Mouse (Mus musculus): ENCODE measurements at regions not wholly inside any gene's neighbourhood (a gene's known extent, or its start where the extent isn't known, plus 50 kb on each side); places are given as distances from the start of the nearest gene placed in this dataset.

DNA sequence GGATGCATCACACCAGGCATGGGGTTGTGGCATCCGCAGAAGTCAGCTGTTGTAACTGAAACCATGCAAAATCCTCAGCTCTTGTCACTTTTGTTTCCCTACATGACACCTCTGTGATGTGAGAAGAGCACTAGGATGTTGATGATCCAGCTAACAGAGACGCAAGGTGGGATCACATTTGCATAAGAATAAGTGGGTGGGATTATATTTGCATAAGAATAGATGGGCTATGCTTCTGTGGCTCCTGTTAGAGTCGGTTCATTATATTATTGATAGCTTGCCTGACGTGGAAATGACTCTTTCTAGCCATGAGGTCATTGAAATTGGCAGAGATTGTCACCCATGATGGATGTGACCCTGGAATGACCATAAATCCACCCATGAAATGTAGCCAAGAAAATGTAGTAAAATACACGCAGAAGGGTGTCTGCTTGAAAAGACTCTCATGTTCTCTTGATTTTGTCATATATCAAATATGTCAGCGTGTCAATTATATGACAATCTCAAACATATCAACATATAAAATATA, 102.2 kb upstream of the Arg1 start:
- Histone ChIP-seq H3K4me2 (no peak overlapping the region), H3K36me3 (no peaks in the 10 kb centered on the region), H3K27ac (no peak overlapping the region), H3K9me3 (0 out of 2 replicates have a peak, but pooled peaks cover 4% of the 10 kb centered on the region), H3K9ac (replicated peaks) (no peak overlapping the region), H3K4me1 (replicated peaks) (no peaks in the 10 kb centered on the region), H3K4me3 (replicated peaks) (no peak overlapping the region), H3K27me3 (no peaks in the 10 kb centered on the region)
- 61% methylated on average over 6 of the region's 6 CpGs for WGBS
- no peak for ATAC-seq (ENCODE audit: insufficient number of reproducible peaks, insufficient read depth, low FRiP score, low TSS enrichment, low read depth)

DNA sequence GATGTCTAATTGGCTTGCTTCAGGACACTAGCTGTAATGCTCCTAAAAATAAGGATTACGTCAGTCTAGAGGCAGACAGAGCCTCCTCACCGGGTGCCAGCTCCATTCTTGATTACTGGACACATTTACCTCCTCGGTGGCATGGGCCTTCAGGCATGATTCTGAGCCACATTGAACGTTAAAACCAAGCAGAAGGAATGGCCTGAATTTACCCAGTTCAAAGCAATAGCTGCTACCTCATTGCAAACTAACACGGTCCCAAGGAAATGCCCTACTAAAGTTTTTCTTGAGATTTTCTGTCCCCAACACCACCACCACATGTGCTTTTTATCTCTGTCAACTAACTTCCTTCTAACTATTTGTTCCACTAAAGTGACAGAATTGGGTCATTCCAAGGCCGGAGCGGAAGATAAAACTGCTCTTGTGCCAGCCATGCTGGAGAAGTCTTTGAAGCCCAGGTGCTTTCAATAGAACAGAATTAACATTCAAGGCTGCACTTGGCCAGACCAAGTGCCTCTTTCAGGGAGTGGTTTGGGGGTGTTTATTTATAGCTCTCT, 96.4 kb upstream of the Arg1 start:
- ATAC-seq (ENCODE audit: insufficient number of reproducible peaks, insufficient read depth, low FRiP score, low TSS enrichment, low read depth), result no peak
- 25% methylated on average over 7 of the region's 7 CpGs for WGBS

DNA sequence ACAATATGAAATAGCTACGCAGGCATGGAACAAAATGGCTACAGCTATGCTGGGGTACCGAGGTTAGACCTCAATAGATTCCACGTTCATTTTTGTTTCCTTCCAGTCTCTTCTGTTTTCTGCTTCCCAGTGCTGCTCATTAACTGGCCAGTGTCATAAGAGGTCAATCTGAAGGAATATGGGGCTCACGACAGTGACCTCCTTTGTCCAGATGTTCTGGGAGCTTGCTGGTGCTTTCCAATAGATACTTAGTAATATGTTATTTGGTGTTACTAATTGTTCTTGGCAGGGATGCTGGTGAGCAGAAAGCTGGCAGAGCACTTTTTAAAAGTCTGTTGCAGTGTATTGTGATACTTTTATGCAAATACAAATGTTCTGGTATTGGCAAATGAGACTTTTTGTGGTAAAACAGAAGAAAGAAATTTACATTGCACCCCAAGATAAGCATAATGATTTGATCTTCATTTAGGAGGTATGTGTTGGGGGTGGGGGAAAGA, 95.8 kb upstream of the Arg1 start:
- Histone ChIP-seq H3K4me1 (replicated peaks) (no peaks in the 10 kb centered on the region; the same call in 1 of the 2 replicates), H3K9me3 (0 out of 2 replicates have a peak, but pooled peaks cover 3% of the 10 kb centered on the region), H3K27ac (no peak overlapping the region), H3K9ac (replicated peaks) (no peak overlapping the region), H3K4me3 (replicated peaks) (no peak overlapping the region), H3K27me3 (no peaks in the 10 kb centered on the region), H3K36me3 (no peaks in the 10 kb centered on the region), H3K4me2 (no peak overlapping the region)
- ATAC-seq (ENCODE audit: insufficient number of reproducible peaks, insufficient read depth, low FRiP score, low TSS enrichment, low read depth), result no peak
- WGBS, result 66% methylated on average over 4 of the region's 4 CpGs

More for the DNA sequence above, 96.4 kb upstream of the Arg1 start:
- Histone ChIP-seq H3K4me2 (no peak overlapping the region), H3K27me3 (no peaks in the 10 kb centered on the region), H3K4me3 (replicated peaks) (no peak overlapping the region), H3K27ac (no peak overlapping the region), H3K36me3 (no peaks in the 10 kb centered on the region), H3K4me1 (replicated peaks) (no peaks in the 10 kb centered on the region; the same call in 1 of the 2 replicates), H3K9ac (replicated peaks) (no peak overlapping the region), H3K9me3 (0 out of 2 replicates have a peak, but pooled peaks cover 4% of the 10 kb centered on the region)

- Histone ChIP-seq H3K4me1 (replicated peaks) (no peaks in the 10 kb centered on the region; the same call in 1 of the 2 replicates), H3K4me2 (no peak overlapping the region)
- ATAC-seq (ENCODE audit: insufficient number of reproducible peaks, insufficient read depth, low FRiP score, low TSS enrichment, low read depth), result no peak
Observed at GRCm38 (mm10) chr10:25018946-25019345, 91.7 kb upstream of the Arg1 start.

GRCm38 (mm10) chr10:25017843-25018242, 90.6 kb upstream of the Arg1 start:
- no peaks in the 10 kb centered on the region for H3K27me3 ChIP-seq
- H3K4me1 ChIP-seq (replicated peaks), result no peaks in the 10 kb centered on the region
- H3K9ac ChIP-seq (replicated peaks), result no peak overlapping the region
- H3K36me3 ChIP-seq, result no peaks in the 10 kb centered on the region
- 79% methylated on average over 1 of the region's 1 CpGs for WGBS
- no peaks in the 10 kb centered on the region for H3K9me3 ChIP-seq
- H3K4me2 ChIP-seq, result no peak overlapping the region
- no peak overlapping the region for H3K27ac ChIP-seq
- no peak for ATAC-seq (ENCODE audit: insufficient number of reproducible peaks, insufficient read depth, low FRiP score, low TSS enrichment, low read depth)
- H3K4me3 ChIP-seq (replicated peaks), result no peak overlapping the region

More at GRCm38 (mm10) chr10:25018946-25019345, 91.7 kb upstream of the Arg1 start:
- H3K27ac ChIP-seq, result no peak overlapping the region
- no peaks in the 10 kb centered on the region for H3K9me3 ChIP-seq
- no peak overlapping the region for H3K4me3 ChIP-seq (replicated peaks)
- H3K36me3 ChIP-seq, result no peaks in the 10 kb centered on the region
- no peaks in the 10 kb centered on the region for H3K27me3 ChIP-seq
- 64% methylated on average over 2 of the region's 2 CpGs for WGBS
- no peak overlapping the region for H3K9ac ChIP-seq (replicated peaks)

- Histone ChIP-seq H3K4me1 (replicated peaks) (no peaks in the 10 kb centered on the region), H3K9me3 (no peaks in the 10 kb centered on the region), H3K9ac (replicated peaks) (no peak overlapping the region), H3K36me3 (no peaks in the 10 kb centered on the region), H3K27me3 (no peaks in the 10 kb centered on the region), H3K4me2 (no peak overlapping the region), H3K4me3 (replicated peaks) (no peak overlapping the region), H3K27ac (no peak overlapping the region)
- WGBS, result 75% methylated on average over 9 of the region's 9 CpGs
- ATAC-seq (ENCODE audit: insufficient number of reproducible peaks, insufficient read depth, low FRiP score, low TSS enrichment, low read depth), result no peak
Observed at GRCm38 (mm10) chr10:25016110-25016509, 88.8 kb upstream of the Arg1 start.

DNA sequence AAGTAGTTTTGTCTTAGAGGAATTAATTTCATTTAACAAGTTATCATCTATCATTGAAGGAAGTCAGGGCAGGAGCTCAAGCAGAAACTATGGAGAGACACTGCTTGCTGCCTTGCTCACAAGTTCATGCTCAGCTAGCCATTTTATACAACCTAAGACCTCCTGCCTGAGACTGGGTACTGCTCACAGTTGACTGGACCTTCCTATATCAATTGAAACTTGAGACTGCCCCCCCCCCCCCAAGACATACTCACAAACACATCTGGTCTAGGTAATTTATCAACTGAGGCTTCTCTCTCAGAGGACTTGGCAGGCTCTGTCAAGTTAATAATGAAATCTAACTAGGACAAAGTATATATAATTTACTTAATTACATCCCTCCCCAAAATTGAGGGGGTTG, 84.8 kb upstream of the Arg1 start:
- H3K27ac ChIP-seq, result no peak overlapping the region
- no peaks in the 10 kb centered on the region for H3K36me3 ChIP-seq
- H3K9me3 ChIP-seq, result no peaks in the 10 kb centered on the region
- H3K9ac ChIP-seq (replicated peaks), result no peak overlapping the region
- ATAC-seq (ENCODE audit: insufficient number of reproducible peaks, insufficient read depth, low FRiP score, low TSS enrichment, low read depth), result no peak
- no peak overlapping the region for H3K4me3 ChIP-seq (replicated peaks)
- H3K4me2 ChIP-seq, result no peak overlapping the region
- H3K27me3 ChIP-seq, result no peaks in the 10 kb centered on the region
- no peaks in the 10 kb centered on the region for H3K4me1 ChIP-seq (replicated peaks)

- H3K27me3 ChIP-seq, result no peaks in the 10 kb centered on the region
- no peak overlapping the region for H3K9ac ChIP-seq (replicated peaks)
- H3K4me2 ChIP-seq, result no peak overlapping the region
- no peak overlapping the region for H3K27ac ChIP-seq
- no peaks in the 10 kb centered on the region for H3K4me1 ChIP-seq (replicated peaks)
- no peaks in the 10 kb centered on the region for H3K9me3 ChIP-seq
- no peak overlapping the region for H3K4me3 ChIP-seq (replicated peaks)
- 88% methylated on average over 8 of the region's 8 CpGs for WGBS
- ATAC-seq (ENCODE audit: insufficient number of reproducible peaks, insufficient read depth, low FRiP score, low TSS enrichment, low read depth), result no peak
- H3K36me3 ChIP-seq, result no peaks in the 10 kb centered on the region
Observed at GRCm38 (mm10) chr10:25001299-25001698, 74.0 kb upstream of the Arg1 start.

DNA sequence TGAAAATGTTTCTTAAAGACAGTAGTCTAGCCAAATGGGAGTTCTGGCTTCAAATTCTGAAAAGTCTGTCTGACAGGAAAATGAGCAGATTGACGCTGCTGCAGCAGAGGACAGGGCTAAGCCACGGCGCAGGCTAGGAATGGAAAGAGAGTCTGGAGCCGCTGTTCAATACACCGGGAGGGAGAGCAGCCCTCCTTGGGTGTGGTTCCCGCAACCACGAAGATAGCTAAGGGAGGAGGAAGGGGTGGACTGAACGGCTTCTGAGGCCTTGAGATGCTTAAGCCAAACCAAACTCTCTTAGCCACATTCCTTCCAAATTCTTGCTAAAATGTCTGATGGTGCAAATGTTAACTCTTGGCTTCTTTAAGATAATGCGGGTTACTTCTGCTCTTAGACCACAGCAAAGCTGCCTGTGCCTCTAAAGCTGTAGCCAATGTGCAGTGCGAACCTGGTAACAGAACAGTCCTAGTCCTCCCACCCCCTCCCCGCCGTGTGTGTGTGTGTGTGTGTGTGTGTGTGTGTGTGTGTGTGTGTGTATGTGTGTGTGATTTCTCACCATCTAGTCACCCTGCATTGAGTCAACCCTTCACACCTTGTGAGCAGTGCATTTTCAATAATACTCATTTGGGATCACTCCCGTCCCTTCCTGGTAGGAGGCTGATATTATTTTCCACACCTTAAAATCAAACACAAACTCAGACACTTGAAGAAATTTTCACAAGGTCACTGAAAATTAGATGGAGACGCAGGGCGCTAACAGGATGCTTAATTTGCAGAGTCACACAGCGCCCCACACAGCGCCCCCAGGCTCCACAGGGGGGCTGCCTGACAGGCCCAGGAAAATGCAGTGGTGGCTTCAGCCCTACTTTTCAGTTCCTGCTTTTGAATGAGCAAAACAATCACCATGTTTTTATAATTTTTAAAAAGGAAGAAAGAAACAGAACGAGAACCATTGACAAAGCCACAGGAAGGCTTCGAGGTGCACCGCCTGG, 73.2 kb upstream of the Arg1 start:
- Histone ChIP-seq H3K4me1 (replicated peaks) (no peaks in the 10 kb centered on the region), H3K9me3 (no peaks in the 10 kb centered on the region)

DNA sequence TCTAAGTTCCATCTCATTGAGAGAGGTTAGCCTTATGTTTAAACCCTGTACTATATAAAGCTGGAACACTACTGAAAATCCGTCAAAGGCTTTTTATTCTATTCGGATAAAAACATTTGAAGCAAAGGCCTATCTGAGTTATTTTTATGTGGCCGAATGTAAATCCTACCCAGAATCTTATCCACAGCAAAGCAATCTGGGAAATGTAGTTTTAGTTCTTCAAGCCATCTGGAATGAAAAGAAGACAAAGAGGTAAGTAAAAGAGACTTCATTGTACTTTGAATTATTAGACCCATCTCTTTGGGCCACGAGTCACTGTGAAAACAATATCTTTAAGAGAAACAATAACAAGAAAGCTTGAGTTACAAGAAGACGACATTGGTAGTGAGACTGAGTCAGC, 72.5 kb upstream of the Arg1 start:
- no peaks in the 10 kb centered on the region for H3K36me3 ChIP-seq
- H3K4me1 ChIP-seq (replicated peaks), result no peaks in the 10 kb centered on the region
- no peaks in the 10 kb centered on the region for H3K9me3 ChIP-seq
- no peak overlapping the region for H3K27ac ChIP-seq
- H3K4me2 ChIP-seq, result no peak overlapping the region
- H3K4me3 ChIP-seq (replicated peaks), result no peak overlapping the region
- 83% methylated on average over 5 of the region's 5 CpGs for WGBS
- H3K9ac ChIP-seq (replicated peaks), result no peak overlapping the region
- H3K27me3 ChIP-seq, result no peaks in the 10 kb centered on the region
- ATAC-seq (ENCODE audit: insufficient number of reproducible peaks, insufficient read depth, low FRiP score, low TSS enrichment, low read depth), result no peak

More for the DNA sequence above, 73.2 kb upstream of the Arg1 start:
- H3K36me3 ChIP-seq, result no peaks in the 10 kb centered on the region
- no peaks in the 10 kb centered on the region for H3K27me3 ChIP-seq
- no peak overlapping the region for H3K4me2 ChIP-seq
- H3K27ac ChIP-seq, result no peak overlapping the region
- H3K9ac ChIP-seq (replicated peaks), result no peak overlapping the region
- no peak overlapping the region for H3K4me3 ChIP-seq (replicated peaks)
- no peak for ATAC-seq (ENCODE audit: insufficient number of reproducible peaks, insufficient read depth, low FRiP score, low TSS enrichment, low read depth)
- 76% methylated on average over 20 of the region's 20 CpGs for WGBS

GRCm38 (mm10) chr10:24997661-24998060, 70.4 kb upstream of the Arg1 start:
- H3K4me1 ChIP-seq (replicated peaks), result no peaks in the 10 kb centered on the region
- no peaks in the 10 kb centered on the region for H3K27me3 ChIP-seq
- no peaks in the 10 kb centered on the region for H3K36me3 ChIP-seq
- H3K9me3 ChIP-seq, result no peaks in the 10 kb centered on the region
- ATAC-seq (ENCODE audit: insufficient number of reproducible peaks, insufficient read depth, low FRiP score, low TSS enrichment, low read depth), result no peak
- no peak overlapping the region for H3K9ac ChIP-seq (replicated peaks)
- 92% methylated on average over 3 of the region's 3 CpGs for WGBS
- H3K4me2 ChIP-seq, result no peak overlapping the region
- no peak overlapping the region for H3K4me3 ChIP-seq (replicated peaks)
- H3K27ac ChIP-seq, result no peak overlapping the region

All from limb, embryonic 12.5 days (tissue).